Mouse (Mus musculus): ENCODE results near the gene Trp53tg5.
A peak's percentile ranks its signal among the peaks of the same experiment; 100 is the strongest.

The Trp53tg5 gene

GRCm38 (mm10) chr2:164494126-164494525 lies 20.6 kb upstream of the Trp53tg5 start:
- no peak for DNase-seq

GRCm38 (mm10) chr2:164487812-164488211 lies 14.3 kb upstream of the Trp53tg5 start:
- peak; percentile 58 for DNase-seq

DNA sequence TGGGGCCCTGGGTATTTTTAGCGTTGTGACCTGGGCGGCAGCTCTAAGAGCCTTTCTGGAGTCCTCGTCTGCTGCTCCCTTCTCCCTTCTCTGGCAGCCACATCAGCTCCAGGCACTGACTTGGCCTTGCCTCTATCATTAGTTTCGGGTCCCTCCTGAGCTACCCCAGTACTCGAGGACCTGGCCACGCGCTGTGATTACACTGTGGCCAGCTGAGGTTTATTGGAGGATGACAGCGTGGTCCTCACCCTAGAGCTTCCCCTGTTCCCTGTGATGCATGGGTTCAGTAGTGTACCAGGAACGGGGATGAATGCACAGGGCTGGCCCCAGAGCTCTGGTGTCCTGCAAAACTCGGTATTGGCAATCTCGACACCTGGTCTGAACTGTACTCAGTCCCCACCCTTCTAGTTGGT lies 13.6 kb upstream of the Trp53tg5 start:
- no peak for DNase-seq

GRCm38 (mm10) chr2:164486258-164487114 lies 13.0 kb upstream of the Trp53tg5 start:
- DNase-seq, result peak; percentile 83

- DNase-seq, result peak; percentile 62
Observed at GRCm38 (mm10) chr2:164485681-164486257, 12.2 kb upstream of the Trp53tg5 start, which contains the start of gene Dbndd2. TSS of gene Dbndd2 (plus strand) at chr2:164486106.

GRCm38 (mm10) chr2:164470254-164470653 lies 3.3 kb downstream of the Trp53tg5 start:
- DNase-seq, result peak; percentile 56

DNA sequence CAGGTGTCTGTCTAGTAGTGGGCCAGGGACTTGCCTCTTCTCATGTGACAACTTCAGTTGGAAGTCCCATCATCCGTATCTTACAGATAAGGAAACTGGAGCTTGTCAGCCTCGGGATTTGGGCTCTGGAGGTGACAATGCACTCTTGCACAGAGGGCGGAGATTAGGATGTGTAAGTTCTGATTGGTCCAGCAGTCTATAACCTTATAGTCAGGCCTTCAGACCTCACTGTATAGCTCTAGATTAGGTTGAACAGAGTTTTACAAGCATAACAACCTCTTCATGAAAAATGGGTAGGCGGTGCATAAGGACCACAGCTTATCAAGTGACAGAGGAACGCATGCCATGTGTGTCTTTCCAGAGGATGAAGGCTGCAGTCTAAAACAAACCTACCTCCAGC lies 6.7 kb downstream of the Trp53tg5 start:
- no peak for DNase-seq

GRCm38 (mm10) chr2:164465161-164465560 lies 8.4 kb downstream of the Trp53tg5 start:
- no peak for DNase-seq

- peak; percentile 94 for DNase-seq
Observed at GRCm38 (mm10) chr2:164460745-164461551, 12.6 kb downstream of the Trp53tg5 start, which contains the start of gene Gm20458. TSS of gene Gm20458 (plus strand) at chr2:164460967.

DNA sequence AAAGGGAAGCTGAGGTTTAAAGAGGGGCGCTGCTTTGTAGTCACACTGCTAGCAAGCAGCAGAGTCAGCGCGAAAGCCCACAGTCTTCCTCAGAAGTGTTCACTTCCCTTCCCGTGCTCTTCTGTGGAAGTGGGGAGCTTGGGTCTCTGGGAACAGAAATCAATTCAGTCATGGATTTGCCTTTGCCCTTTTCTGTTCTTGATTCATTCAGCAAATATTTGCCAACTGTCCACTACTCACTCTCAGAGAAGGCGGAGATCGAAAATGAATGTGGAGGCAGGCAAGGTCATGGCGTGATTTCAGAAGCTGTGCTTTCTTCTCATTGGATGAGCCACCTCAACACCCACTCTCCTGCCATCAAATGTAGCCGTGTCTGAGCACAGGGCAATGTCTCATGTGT lies 15.0 kb downstream of the Trp53tg5 start:
- no peak for DNase-seq

- no peak for DNase-seq
Observed at GRCm38 (mm10) chr2:164457942-164458341, 15.6 kb downstream of the Trp53tg5 start.

DNA sequence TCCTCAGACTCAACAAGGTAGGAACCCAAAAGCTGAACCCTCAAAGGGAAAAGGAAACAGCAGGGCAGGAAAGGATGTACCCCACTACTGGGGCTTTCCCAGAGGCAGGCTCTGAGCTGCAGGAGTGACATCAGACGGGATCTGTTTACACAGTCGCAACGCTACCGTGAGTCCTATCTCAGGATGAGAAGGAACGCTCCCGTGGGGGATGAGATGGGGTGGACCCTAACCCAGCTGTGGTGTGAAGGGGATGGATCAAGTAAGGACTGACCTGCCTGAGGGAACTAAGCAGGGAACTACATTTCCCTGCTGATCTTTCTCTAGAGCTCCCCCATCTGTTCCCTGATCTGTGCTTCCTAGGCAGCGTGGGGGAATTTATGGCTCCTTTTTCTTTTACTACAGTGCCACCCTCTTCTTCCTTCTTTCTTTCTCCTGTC lies 16.6 kb downstream of the Trp53tg5 start, which contains the start of gene Sys1:
Gene Sys1, plus strand, starts transcription at position 101 of the 437 bp plus-strand sequence.
- DNase-seq, result no peak

GRCm38 (mm10) chr2:164456413-164456812 lies 17.1 kb downstream of the Trp53tg5 start:
- DNase-seq, result no peak

- no peak for DNase-seq
Observed at GRCm38 (mm10) chr2:164455421-164456190, 17.9 kb downstream of the Trp53tg5 start.

GRCm38 (mm10) chr2:164454846-164455245 lies 18.7 kb downstream of the Trp53tg5 start:
- peak; percentile 75 for DNase-seq

DNA sequence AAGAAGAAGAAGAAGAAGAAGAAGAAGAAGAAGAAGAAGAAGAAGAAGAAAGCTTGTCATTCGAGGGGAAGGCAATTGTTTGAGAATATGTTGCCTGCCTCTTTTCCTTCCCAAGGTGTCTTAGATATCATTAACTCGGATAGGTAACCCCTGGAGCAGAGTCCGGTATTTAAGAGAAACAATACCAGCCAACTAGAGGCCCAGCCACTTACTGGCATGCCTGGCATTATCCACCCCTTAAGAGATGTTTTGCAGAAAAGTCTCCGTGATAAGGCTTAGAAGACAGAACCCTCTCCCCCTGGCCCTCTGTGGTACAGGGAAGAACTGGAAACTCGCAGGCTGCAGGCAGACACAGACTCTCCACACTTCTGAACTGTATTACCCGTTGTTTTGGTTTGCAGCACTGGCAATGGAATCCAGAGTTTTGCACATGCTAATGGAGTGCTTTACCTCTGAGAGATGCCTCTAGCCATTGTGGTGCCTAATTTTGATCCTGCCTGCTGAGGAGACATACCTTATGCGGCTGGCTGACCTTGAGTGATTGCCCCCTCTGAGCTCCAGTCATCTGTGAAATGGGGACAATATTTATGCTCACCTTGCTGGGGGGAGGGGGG lies 19.5 kb downstream of the Trp53tg5 start:
- no peak for DNase-seq

- DNase-seq, result no peak
Observed at GRCm38 (mm10) chr2:164453047-164453757, 20.3 kb downstream of the Trp53tg5 start.

DNA sequence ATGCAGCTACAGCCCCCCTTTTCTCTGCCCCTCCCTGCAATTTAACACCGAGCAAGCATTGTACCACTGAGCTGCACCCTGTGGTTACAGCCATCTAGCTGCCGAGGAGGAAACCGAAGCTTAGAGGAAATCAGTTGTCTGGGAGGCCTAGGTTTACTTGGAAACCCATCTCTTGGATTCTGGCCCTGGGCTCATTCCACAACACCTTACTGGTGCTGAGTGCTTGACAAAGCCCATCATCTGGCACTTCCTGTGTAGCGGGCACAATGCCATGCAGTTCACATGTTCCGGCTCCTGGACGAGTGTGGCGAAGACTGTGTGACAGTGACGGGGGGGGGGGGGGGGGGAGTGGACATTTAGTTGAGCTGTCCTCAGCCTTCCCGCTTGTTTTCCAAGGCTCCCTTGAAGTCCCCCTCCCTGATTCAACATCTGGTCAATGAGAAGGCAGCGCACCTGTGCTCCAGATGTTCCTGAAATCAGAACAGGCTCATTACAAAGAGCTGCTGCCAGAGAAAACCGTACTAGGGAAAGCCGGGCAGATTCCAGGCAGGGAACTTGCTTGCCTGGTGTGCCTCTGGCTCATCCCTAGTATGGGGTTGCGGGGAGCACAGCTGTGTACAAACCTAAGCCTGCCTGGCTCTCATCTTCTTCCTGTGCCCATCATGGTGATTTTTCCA lies 21.4 kb downstream of the Trp53tg5 start:
- DNase-seq, result no peak

GRCm38 (mm10) chr2:164449341-164450042 lies 24.0 kb downstream of the Trp53tg5 start:
- DNase-seq, result no peak

DNA sequence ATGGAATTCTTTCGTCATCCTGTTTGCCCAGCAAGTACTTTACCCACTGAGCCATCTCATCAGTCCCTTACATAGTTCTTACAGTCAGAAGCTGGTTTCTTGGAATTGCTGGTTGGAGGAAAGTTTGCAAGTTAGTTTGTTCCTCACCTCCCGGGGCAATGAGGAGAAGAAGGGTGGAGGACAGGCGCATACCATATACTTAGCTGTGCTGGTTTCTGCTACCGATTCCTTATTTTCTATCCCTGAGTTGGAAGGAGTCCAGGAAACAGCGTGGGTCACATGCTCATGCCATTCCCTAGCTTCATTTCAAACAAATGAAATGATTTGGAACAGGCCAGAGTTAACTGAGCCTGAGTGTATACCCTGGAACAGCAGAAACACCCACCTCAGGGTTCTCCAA lies 24.6 kb downstream of the Trp53tg5 start:
- DNase-seq, result no peak
